Mouse (Mus musculus): Measurements from ENCODE around the gene Mpeg1. TPM values are rescaled to one million over a fixed set of nuclear protein-coding genes. Genes with fewer than 3 reads are reported as not detected.

Gene Mpeg1
- polyA plus RNA-seq, 1 experiment, result 0.01 TPM

DNA sequence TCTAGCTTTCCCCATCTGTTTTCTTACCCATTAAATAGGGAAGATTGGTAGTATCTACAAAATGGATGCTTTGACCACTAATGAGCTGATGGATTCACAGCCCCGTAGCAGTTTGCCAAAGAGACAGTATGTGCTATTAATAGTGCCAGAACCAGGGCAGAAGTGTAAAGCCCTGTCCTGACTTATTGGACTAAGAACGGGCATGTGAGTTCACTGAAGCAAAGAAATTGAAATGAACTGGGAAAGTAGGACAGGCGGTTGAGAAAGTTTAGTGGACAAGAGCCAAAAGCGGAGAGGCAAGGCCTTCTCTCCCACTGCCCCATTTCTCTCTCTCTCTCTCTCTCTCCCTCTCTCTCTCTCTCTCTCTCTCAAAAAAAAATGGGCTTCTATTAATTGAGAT lies 23.6 kb downstream of the Mpeg1 start:
- H3K79me3 ChIP-seq (ENCODE audit: low read depth), result no peaks in the 10 kb centered on the region
- no peaks in the 10 kb centered on the region for H3K36me3 ChIP-seq (ENCODE audit: control insufficient read depth, insufficient read depth)
- no peak overlapping the region for H3K4me3 ChIP-seq (ENCODE audit: insufficient read depth, poor library complexity, severe bottlenecking)
- no peaks in the 10 kb centered on the region for H3K79me2 ChIP-seq (ENCODE audit: control insufficient read depth, insufficient read depth)
- TF ChIP-seq MAX (IDR thresholded peaks at IDR 0.05), result no peak
- TF ChIP-seq CTCF (IDR thresholded peaks at IDR 0.05; ENCODE audit: control insufficient read depth, insufficient read depth, insufficient read length), result no peak
- TF ChIP-seq USF1 (IDR thresholded peaks at IDR 0.05; ENCODE audit: low read depth), result no peak
- TF ChIP-seq MYOD1 (IDR thresholded peaks at IDR 0.05; ENCODE audit: control insufficient read depth, insufficient read length, low read depth), result no peak
- TF ChIP-seq CEBPB (IDR thresholded peaks at IDR 0.05; ENCODE audit: low read depth), result no peak
- TF ChIP-seq FOSL1 (IDR thresholded peaks at IDR 0.05; ENCODE audit: insufficient read depth, low read length, poor library complexity, severe bottlenecking), result no peak
- no peak for TF ChIP-seq MYOG (IDR thresholded peaks at IDR 0.05; ENCODE audit: control insufficient read depth, extremely low read depth, insufficient read length)
- no peak overlapping the region for H3ac ChIP-seq (ENCODE audit: control insufficient read depth, insufficient read length, low read depth)
- no peaks in the 10 kb centered on the region for H3K27me3 ChIP-seq (ENCODE audit: control insufficient read depth, insufficient read depth, insufficient read length)

GRCm38 (mm10) chr19:12485223-12485622 lies 24.6 kb downstream of the Mpeg1 start:
- TF ChIP-seq CTCF (IDR thresholded peaks at IDR 0.05; ENCODE audit: control insufficient read depth, insufficient read depth, insufficient read length) (no peak), MAX (IDR thresholded peaks at IDR 0.05) (no peak), MYOG (IDR thresholded peaks at IDR 0.05; ENCODE audit: control insufficient read depth, extremely low read depth, insufficient read length) (no peak), CEBPB (IDR thresholded peaks at IDR 0.05; ENCODE audit: low read depth) (no peak), USF1 (IDR thresholded peaks at IDR 0.05; ENCODE audit: low read depth) (no peak), MYOD1 (IDR thresholded peaks at IDR 0.05; ENCODE audit: control insufficient read depth, insufficient read length, low read depth) (no peak), FOSL1 (IDR thresholded peaks at IDR 0.05; ENCODE audit: insufficient read depth, low read length, poor library complexity, severe bottlenecking) (no peak)
- no peak overlapping the region for H3K4me3 ChIP-seq (ENCODE audit: insufficient read depth, poor library complexity, severe bottlenecking)
- H3K79me2 ChIP-seq (ENCODE audit: control insufficient read depth, insufficient read depth), result no peaks in the 10 kb centered on the region

DNA sequence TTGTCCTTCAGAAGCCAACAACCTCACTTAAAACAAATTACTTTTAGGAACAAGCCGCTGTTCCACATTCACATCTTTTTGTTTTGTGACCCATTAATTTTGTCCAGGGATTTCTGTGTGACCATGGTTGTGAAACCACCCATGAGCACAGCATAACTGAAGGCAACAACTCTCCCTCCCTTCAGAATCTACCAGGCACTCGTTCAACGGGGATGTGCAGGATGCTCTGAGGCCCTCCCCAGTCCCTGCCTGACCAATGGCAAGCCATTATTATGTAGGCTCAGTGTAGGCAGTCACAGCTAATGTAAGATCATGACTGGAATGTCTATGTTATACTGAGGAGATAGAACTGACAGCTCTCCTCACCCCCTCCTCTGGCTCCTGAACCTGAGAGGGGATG lies 25.1 kb downstream of the Mpeg1 start:
- TF ChIP-seq FOSL1 (IDR thresholded peaks at IDR 0.05; ENCODE audit: insufficient read depth, low read length, poor library complexity, severe bottlenecking) (no peak), MYOD1 (IDR thresholded peaks at IDR 0.05; ENCODE audit: control insufficient read depth, insufficient read length, low read depth) (no peak), CEBPB (IDR thresholded peaks at IDR 0.05; ENCODE audit: low read depth) (no peak), USF1 (IDR thresholded peaks at IDR 0.05; ENCODE audit: low read depth) (no peak), CTCF (IDR thresholded peaks at IDR 0.05; ENCODE audit: control insufficient read depth, insufficient read depth, insufficient read length) (no peak), MYOG (IDR thresholded peaks at IDR 0.05; ENCODE audit: control insufficient read depth, extremely low read depth, insufficient read length) (no peak), MAX (IDR thresholded peaks at IDR 0.05) (no peak)
- Histone ChIP-seq H3ac (ENCODE audit: control insufficient read depth, insufficient read length, low read depth) (no peak overlapping the region), H3K27me3 (ENCODE audit: control insufficient read depth, insufficient read depth, insufficient read length) (no peaks in the 10 kb centered on the region), H3K79me3 (ENCODE audit: low read depth) (no peaks in the 10 kb centered on the region), H3K36me3 (ENCODE audit: control insufficient read depth, insufficient read depth) (no peaks in the 10 kb centered on the region), H3K4me3 (ENCODE audit: insufficient read depth, poor library complexity, severe bottlenecking) (no peak overlapping the region), H3K79me2 (ENCODE audit: control insufficient read depth, insufficient read depth) (no peaks in the 10 kb centered on the region)

More at GRCm38 (mm10) chr19:12485223-12485622, 24.6 kb downstream of the Mpeg1 start:
- H3K36me3 ChIP-seq (ENCODE audit: control insufficient read depth, insufficient read depth), result no peaks in the 10 kb centered on the region
- no peaks in the 10 kb centered on the region for H3K79me3 ChIP-seq (ENCODE audit: low read depth)
- H3K27me3 ChIP-seq (ENCODE audit: control insufficient read depth, insufficient read depth, insufficient read length), result no peaks in the 10 kb centered on the region
- no peak overlapping the region for H3ac ChIP-seq (ENCODE audit: control insufficient read depth, insufficient read length, low read depth)

GRCm38 (mm10) chr19:12486875-12487274 lies 26.3 kb downstream of the Mpeg1 start:
- Histone ChIP-seq H3K36me3 (ENCODE audit: control insufficient read depth, insufficient read depth) (no peaks in the 10 kb centered on the region), H3K4me3 (ENCODE audit: insufficient read depth, poor library complexity, severe bottlenecking) (no peak overlapping the region), H3K79me3 (ENCODE audit: low read depth) (no peaks in the 10 kb centered on the region), H3K79me2 (ENCODE audit: control insufficient read depth, insufficient read depth) (no peaks in the 10 kb centered on the region), H3ac (ENCODE audit: control insufficient read depth, insufficient read length, low read depth) (no peak overlapping the region), H3K27me3 (ENCODE audit: control insufficient read depth, insufficient read depth, insufficient read length) (no peaks in the 10 kb centered on the region)
- TF ChIP-seq CTCF (IDR thresholded peaks at IDR 0.05; ENCODE audit: control insufficient read depth, insufficient read depth, insufficient read length), result no peak
- peak; percentile 82 for TF ChIP-seq CEBPB (IDR thresholded peaks at IDR 0.05; ENCODE audit: low read depth)

DNA sequence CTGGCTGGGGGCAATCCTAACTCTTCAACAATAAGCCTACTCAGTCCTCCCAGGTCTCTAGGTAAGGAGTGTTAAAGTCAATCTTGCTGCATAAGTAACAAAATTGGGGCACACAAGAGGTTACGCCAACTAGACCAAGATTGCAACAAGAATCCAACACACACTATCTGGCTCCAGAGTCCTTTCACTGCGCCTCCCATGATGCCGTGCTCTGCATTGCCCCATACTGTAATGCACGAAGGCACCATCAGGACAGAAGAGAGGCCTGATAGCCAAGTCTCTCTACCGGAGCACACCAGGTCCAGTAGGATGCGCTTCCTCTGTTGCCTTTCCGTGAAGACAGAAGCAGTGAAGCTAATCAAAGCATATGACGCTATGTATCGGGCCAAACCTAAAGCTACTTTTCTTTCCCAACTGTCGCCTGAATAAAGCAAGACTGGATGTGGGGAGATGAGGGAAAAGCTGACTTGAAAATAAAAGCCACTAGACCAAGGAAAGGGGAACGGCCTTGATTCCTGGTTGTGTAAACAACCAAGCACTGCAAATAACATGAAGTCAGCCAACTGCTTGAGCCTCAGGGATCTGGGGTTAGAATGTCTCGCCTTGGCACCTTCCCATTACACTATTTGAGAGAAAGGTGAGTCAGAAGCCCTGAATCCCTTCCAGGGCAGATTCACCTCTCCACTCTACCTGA lies 27.1 kb downstream of the Mpeg1 start:
- no peaks in the 10 kb centered on the region for H3K79me2 ChIP-seq (ENCODE audit: control insufficient read depth, insufficient read depth)
- H3K36me3 ChIP-seq (ENCODE audit: control insufficient read depth, insufficient read depth), result no peaks in the 10 kb centered on the region
- TF ChIP-seq CEBPB (IDR thresholded peaks at IDR 0.05; ENCODE audit: low read depth) (no peak), FOSL1 (IDR thresholded peaks at IDR 0.05; ENCODE audit: insufficient read depth, low read length, poor library complexity, severe bottlenecking) (no peak), USF1 (IDR thresholded peaks at IDR 0.05; ENCODE audit: low read depth) (no peak), CTCF (IDR thresholded peaks at IDR 0.05; ENCODE audit: control insufficient read depth, insufficient read depth, insufficient read length) (no peak), MYOG (IDR thresholded peaks at IDR 0.05; ENCODE audit: control insufficient read depth, extremely low read depth, insufficient read length) (no peak), MAX (IDR thresholded peaks at IDR 0.05) (no peak), MYOD1 (IDR thresholded peaks at IDR 0.05; ENCODE audit: control insufficient read depth, insufficient read length, low read depth) (no peak)

More for the DNA sequence above, 27.1 kb downstream of the Mpeg1 start:
- Histone ChIP-seq H3K27me3 (ENCODE audit: control insufficient read depth, insufficient read depth, insufficient read length) (no peaks in the 10 kb centered on the region), H3K4me3 (ENCODE audit: insufficient read depth, poor library complexity, severe bottlenecking) (no peak overlapping the region), H3ac (ENCODE audit: control insufficient read depth, insufficient read length, low read depth) (no peak overlapping the region), H3K79me3 (ENCODE audit: low read depth) (no peaks in the 10 kb centered on the region)
